Mouse (Mus musculus) MEL (cell line): ENCODE results near the gene Crocc.

Source experiments
- CHD2 ChIP-seq: IDR thresholded peaks from 2 replicates; pipeline ENCODE4 v1.6.1; 2011; ENCODE audit warnings: low read length, improper control_type of control experiment
- CTCF ChIP-seq, 3 experiments: IDR thresholded peaks in 2 of 3; conservative IDR thresholded peaks in 1 of 3; 2 replicates each; pipeline ENCODE4 v1.5.1; 2011 to 2012; ENCODE audit warnings: low read length in 3 of 3, low read depth in 2 of 3, mild to moderate bottlenecking in 2 of 3, improper control_type of control experiment in 1 of 3, inconsistent platforms in 1 of 3, mixed read lengths in 1 of 3, moderate library complexity in 1 of 3; ENCODE audit not compliant: control insufficient read depth in 1 of 3, insufficient read depth in 1 of 3, poor library complexity in 1 of 3, severe bottlenecking in 1 of 3
- ETS1 ChIP-seq: IDR thresholded peaks from 2 replicates; pipeline ENCODE4 v1.6.1; 2012; ENCODE audit warnings: low read depth, mild to moderate bottlenecking, inconsistent platforms, low read length, improper control_type of control experiment, moderate library complexity
- HCFC1 ChIP-seq: IDR thresholded peaks from 2 replicates; pipeline ENCODE4 v1.6.1; 2012; ENCODE audit warnings: low read depth, mild to moderate bottlenecking, inconsistent platforms, low read length, improper control_type of control experiment, moderate library complexity
- MAFK ChIP-seq: IDR thresholded peaks from 2 replicates; pipeline ENCODE4 v1.6.1; 2011; ENCODE audit warnings: low read depth, mild to moderate bottlenecking, low read length, improper control_type of control experiment, borderline replicate concordance
- POLR2A ChIP-seq, 2 experiments: IDR thresholded peaks; 2 replicates each; pipeline ENCODE4 v1.6.1; 2011 to 2012; ENCODE audit warnings: low read length in 2 of 2, mild to moderate bottlenecking in 2 of 2, control low read depth in 1 of 2, improper control_type of control experiment in 1 of 2, low read depth in 1 of 2, moderate library complexity in 1 of 2; ENCODE audit not compliant: control insufficient read depth in 1 of 2, insufficient read depth in 1 of 2, poor library complexity in 1 of 2
- ZNF384 ChIP-seq: IDR thresholded peaks from 2 replicates; pipeline ENCODE4 v1.6.1; 2012; ENCODE audit warnings: low read depth, mild to moderate bottlenecking, inconsistent platforms, low read length, improper control_type of control experiment

DNA sequence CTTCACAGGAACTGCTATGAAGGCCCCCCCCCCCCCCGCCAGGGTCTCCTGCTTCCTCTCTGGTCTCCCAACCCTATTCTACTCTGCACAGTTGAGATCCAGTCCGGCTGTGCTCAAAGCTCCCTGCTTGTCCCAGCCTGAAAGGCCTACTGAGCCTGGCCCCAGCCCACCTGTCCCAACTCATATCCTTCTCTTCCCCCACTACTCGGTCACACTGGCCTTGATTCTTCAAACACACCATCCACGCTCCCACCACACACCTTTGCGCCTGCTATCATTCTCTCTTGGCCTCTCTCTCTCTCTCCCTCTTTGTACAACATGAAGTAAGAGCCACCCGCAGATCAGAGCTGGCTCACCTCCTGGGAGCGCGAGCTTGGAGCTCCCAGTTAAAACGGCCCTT lies 1.5 kb downstream of the Crocc start:
- no peak for TF ChIP-seq CTCF (IDR thresholded peaks at IDR 0.05 in 2 of 3, conservative IDR thresholded peaks at IDR 0.05 in 1 of 3; ENCODE audit: control insufficient read depth in 1 of 3, insufficient read depth in 1 of 3, low read depth in 2 of 3, low read length in 3 of 3, poor library complexity in 1 of 3, severe bottlenecking in 1 of 3)
- no peak for TF ChIP-seq POLR2A (IDR thresholded peaks at IDR 0.05; ENCODE audit: control insufficient read depth in 1 of 2, insufficient read depth in 1 of 2, low read depth in 1 of 2, low read length in 2 of 2, poor library complexity in 1 of 2)
- no peak for TF ChIP-seq MAFK
- no peak for TF ChIP-seq CHD2
- TF ChIP-seq HCFC1: no peak
- no peak for TF ChIP-seq ETS1
- TF ChIP-seq ZNF384: no peak
